Mouse (Mus musculus) embryonic fibroblast, embryonic 13.5 days (primary cell): ENCODE data around the gene Phlda2. TPM values are rescaled to one million over a fixed set of nuclear protein-coding genes. Genes with fewer than 3 reads are reported as not detected.
"Not testable (repeated sequence)": the region's sequence is repeated elsewhere in the genome, so short reads cannot be mapped to it uniquely, and the experiment has no call there.

Experiments used
- H3K27ac ChIP-seq: 2 replicates; pipeline ENCODE4 v1.5.1; 2012; ENCODE audit warnings: low read length, control low read depth, inconsistent platforms; ENCODE audit not compliant: insufficient read depth
- H3K4me1 ChIP-seq: 2 replicates; pipeline ENCODE4 v1.6.1; 2011; ENCODE audit warnings: low read length; ENCODE audit not compliant: control insufficient read depth, insufficient read depth
- H3K4me3 ChIP-seq: 2 replicates; pipeline ENCODE4 v1.5.1; 2011; ENCODE audit warnings: mild to moderate bottlenecking, control low read depth, low read length; ENCODE audit not compliant: insufficient read depth
- CTCF ChIP-seq: IDR thresholded peaks from 2 replicates; pipeline ENCODE4 v1.5.1; 2011; ENCODE audit warnings: mild to moderate bottlenecking, control low read depth, low read length, moderate library complexity, borderline replicate concordance; ENCODE audit not compliant: insufficient read depth
- POLR2A ChIP-seq: IDR thresholded peaks from 2 replicates; pipeline ENCODE4 v1.6.1; 2011; ENCODE audit warnings: low read depth, mild to moderate bottlenecking, control low read depth, low read length, moderate library complexity
- polyA plus RNA-seq: library from polyadenylated mRNA; stranded (reverse); fragments of >200 nt; gene quantifications from 2 replicates; pipeline ENCODE4 v1.2.4, GENCODE M21; 2011; ENCODE audit warnings: low read depth; ENCODE audit not compliant: missing spikeins, insufficient read length

Phlda2 gene
- polyA plus RNA-seq: not detected in 2 replicates

GRCm38 (mm10) chr7:143502418-143503200 lies at the start of gene Phlda2:
Gene Phlda2 (minus strand): TSS chr7:143503150.
- TF ChIP-seq POLR2A: no peak
- TF ChIP-seq CTCF: no peak
- H3K27ac ChIP-seq: no peak within 1 kb of the TSS

DNA sequence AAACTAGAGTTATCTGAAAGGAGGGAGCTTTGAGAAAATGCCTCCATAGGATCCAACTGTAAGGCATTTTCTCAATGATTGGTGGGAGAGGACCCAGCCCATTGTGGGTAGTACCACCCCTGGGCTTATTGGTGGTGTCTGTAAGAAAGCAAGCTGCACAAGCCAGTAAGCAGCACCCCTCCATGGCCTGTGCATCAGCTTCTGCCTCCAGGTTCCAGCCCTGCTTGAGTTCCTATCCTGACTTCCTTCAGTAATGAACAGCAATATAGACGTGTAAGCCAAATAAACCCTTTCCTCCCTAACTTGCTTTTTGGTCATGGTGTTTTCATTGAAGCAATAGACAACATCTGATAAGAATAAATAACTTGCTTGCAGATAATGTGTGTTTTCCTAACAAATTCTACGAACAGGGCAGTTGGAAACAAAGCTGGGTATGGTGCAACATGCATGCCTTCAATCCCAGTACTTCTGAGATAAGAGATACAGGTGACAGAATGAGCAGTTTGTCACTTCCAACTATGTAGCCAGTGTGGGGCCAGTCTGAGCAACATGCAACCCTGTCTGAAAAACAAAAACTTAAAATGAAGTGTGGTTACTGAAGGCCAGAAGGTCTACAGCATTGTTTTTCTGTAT lies 46.8 kb upstream of the Phlda2 start:
- Histone ChIP-seq H3K4me3 (peak overlapping the region; percentile 46), H3K27ac (peak overlapping the region; percentile 70), H3K4me1 (peaks cover 6% of the 10 kb centered on the region)
- TF ChIP-seq CTCF: no peak
- TF ChIP-seq POLR2A: 0 out of 2 replicates have a peak, but pooled peaks have one; percentile 8

More at GRCm38 (mm10) chr7:143502418-143503200, at the start of gene Phlda2:
- Histone ChIP-seq H3K4me3 (peak within 1 kb of the TSS; percentile 35), H3K4me1 (no peaks in the 10 kb centered on the region; the same call in 1 of the 2 replicates)

DNA sequence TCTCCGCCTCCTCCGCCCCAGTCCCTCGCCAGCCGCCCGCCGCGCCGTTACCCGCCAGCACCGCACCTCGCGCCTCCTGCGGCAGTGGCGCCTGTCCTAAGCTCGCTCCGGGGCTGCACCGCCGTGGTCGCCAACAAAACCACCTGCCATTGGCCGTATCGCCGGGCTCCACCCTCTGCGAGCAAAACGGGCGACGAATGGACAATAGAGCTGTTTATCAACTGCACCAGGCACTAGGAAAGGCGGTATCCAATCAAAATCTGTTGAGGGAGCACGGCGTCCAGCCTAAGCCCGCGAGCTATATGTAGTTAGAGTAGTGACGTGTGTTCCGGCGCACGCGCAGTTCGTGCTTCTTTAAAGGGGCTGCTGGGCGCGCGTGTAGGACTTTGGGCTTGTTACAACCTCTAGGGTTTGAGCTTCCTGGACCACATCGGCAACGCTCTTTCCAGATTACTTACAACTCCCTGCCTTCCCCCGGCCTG lies 46.1 kb upstream of the Phlda2 start, which contains the start of gene Nap1l4:
Gene Nap1l4 (minus strand): TSS at position 131 of the 482 bp plus-strand sequence.
- peak within 1 kb of the TSS; percentile 85 for H3K27ac ChIP-seq
- TF ChIP-seq CTCF: no peak
- TF ChIP-seq POLR2A: peak; percentile 81
- H3K4me3 ChIP-seq: peak within 1 kb of the TSS; percentile 97
- H3K4me1 ChIP-seq: peaks cover 6% of the 10 kb centered on the region

DNA sequence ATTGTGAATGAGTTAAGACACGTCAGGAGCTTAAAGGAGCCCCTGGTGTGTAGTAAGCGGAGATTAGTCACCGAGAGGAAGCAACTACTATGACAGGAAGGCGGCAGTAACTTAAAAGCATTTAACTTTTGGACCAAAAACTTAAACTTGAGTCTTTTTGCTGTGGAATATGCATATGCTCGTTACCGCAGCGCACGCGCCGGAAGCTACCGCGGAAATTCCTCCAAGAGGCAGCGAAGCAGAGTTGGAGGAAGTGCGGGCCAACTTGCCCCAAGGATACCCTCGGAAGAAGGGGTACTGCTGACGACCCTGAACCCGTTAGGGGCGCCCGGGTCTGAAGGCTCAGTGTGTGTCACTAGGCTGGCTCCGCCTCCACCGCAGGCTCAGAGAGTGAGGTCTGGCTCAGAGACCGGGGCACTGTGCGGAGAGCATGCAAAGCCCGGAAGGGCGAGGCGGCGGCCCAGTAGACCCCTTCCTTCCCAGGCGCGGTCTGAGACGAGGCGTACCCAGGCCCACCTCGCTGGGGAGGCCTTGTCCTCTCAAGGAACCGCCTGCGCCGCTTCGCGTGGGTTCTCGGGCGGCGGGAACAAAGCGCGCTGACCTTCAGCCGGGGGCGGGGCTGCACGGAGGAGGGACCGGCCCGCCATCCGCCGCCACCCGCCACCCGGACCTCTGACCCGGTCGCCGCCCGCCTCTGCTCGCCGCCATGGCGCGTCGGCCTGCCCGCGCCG lies 45.4 kb upstream of the Phlda2 start:
- H3K4me3 ChIP-seq: peak overlapping the region; percentile 97
- H3K27ac ChIP-seq: peak overlapping the region; percentile 85
- TF ChIP-seq CTCF: no peak
- TF ChIP-seq POLR2A: no peak
- peaks cover 10% of the 10 kb centered on the region for H3K4me1 ChIP-seq

DNA sequence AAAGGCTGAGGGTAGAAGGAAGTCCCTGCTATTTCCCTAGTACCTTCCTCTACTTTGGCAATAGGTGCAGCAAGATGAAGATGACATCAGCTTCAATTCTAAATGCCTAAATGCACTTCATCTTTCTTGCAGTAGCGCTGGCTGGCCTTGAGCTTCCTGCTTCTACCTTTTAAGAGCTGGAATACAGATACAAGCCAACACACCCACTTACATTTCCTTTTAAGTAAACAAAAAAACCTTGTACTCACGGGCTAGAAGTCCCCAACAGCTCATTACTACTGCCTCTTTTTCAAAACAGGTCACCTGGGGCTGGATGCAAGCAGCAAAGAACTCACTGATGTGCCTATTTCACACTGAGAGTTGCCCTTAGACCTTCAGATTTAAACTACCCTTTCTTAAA lies 43.6 kb upstream of the Phlda2 start:
- H3K4me3 ChIP-seq: no peak overlapping the region
- no peak overlapping the region for H3K27ac ChIP-seq
- peaks cover 10% of the 10 kb centered on the region for H3K4me1 ChIP-seq
- TF ChIP-seq POLR2A (no peak), CTCF (no peak)

- TF ChIP-seq POLR2A (no peak), CTCF (no peak)
- H3K4me1 ChIP-seq: peaks cover 10% of the 10 kb centered on the region
- no peak overlapping the region for H3K27ac ChIP-seq
- H3K4me3 ChIP-seq: no peak overlapping the region
These were observed 41.4 kb upstream of the Phlda2 start for GRCm38 (mm10) chr7:143544368-143544767.

DNA sequence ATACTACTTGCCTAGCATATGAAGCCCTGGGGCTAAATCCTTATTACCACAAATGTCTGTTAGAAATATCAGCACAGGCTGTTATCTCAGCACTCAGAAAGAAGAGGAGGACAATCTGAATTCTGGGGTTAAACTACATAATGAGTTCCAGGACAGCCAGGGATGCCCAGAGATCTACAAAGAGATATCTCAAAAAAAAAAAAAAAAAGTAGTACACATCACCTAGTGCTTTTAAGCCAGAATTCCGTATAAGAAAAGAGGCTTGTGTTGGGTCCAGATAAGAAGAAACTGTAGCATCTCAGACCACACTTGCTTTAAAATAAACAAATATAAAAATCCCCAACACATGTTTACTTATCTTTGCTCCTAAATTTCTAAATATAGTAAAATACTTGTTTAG lies 35.7 kb upstream of the Phlda2 start:
- H3K4me1 ChIP-seq: 0 out of 2 replicates have a peak, but pooled peaks cover 1% of the 10 kb centered on the region
- TF ChIP-seq POLR2A (no peak), CTCF (no peak)
- no peak overlapping the region for H3K4me3 ChIP-seq
- no peak overlapping the region for H3K27ac ChIP-seq

GRCm38 (mm10) chr7:143538229-143538628 lies 35.3 kb upstream of the Phlda2 start:
- H3K4me3 ChIP-seq, H3K4me1 ChIP-seq, H3K27ac ChIP-seq: not testable (repeated sequence)

DNA sequence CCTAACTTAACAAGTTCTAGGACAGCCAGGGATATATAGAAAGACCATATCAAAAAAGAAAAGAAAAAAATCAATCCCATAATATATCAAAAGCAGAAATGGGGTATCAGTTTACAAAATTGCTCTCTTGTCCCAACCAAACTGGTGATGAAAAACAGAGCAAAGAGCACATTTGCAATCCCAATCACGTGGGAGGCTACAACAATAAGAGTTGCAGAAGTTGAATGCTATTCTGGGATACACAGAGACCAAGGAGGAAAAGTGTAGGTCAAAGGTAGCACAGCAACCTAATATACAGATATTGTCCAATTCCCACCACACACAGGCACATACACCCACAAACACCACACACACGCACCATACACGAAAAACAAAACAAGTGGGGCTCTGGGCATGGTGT lies 33.3 kb upstream of the Phlda2 start:
- Histone ChIP-seq H3K4me3 (no peak overlapping the region), H3K4me1 (no peaks in the 10 kb centered on the region), H3K27ac (no peak overlapping the region)
- TF ChIP-seq POLR2A: no peak
- TF ChIP-seq CTCF: no peak

- H3K27ac ChIP-seq: no peak overlapping the region
- no peak for TF ChIP-seq CTCF
- no peak for TF ChIP-seq POLR2A
- H3K4me1 ChIP-seq: no peaks in the 10 kb centered on the region
- H3K4me3 ChIP-seq: no peak overlapping the region
These were observed 30.3 kb upstream of the Phlda2 start for GRCm38 (mm10) chr7:143533284-143533683.
